Mouse (Mus musculus) natural killer cell, adult 2 months (primary cell): ENCODE measurements around the gene Syp.

Source experiments
- DNase-seq, 2 experiments: peaks; one replicate each; pipeline ENCODE4 v3.0.0; 2022; ENCODE audit warnings: low spot score in 2 of 2

Syp gene

GRCm38 (mm10) chrX:7662936-7663335 is 24.7 kb downstream of the Syp start:
- no peak for DNase-seq

- DNase-seq = no peak
Observed at GRCm38 (mm10) chrX:7664791-7665190, 26.5 kb downstream of the Syp start.

DNA sequence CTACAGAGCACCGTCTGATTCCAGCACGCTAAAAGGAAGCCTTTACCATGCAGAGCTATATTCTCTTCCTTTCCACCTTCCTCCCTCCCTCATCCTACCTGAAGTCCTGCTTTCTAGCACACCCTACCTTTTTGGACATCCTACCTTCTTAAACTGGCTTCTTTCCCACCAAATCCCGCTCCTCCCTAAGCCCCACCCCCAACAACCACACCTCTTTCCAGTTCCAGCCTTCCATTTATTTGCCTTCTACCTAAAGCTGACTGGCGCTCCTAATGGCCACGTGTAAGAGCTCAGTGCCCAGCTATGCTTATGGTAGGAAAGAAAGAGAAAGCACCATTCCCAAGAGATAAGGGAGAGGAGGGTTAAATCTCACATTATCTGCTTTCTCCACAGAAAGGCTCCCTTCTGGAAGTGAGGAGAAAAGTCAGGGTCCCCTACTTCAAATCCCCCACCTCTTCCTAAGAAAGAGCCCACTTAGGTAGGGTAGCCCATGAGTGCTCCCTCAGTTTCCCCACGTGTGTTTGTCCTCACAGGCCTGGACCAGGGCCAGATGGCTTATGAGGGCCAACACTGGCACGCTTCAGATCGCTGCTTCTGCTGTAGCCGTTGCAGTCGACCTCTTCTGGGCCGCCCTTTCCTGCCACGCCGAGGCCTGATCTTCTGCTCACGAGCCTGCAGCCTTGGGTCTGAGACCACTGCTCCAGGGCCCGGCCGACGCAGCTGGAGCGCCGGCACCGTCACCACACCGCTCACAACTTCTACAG is 27.6 kb downstream of the Syp start:
- DNase-seq = no peak

- DNase-seq = peak; percentile 25 to 46
Observed at GRCm38 (mm10) chrX:7670390-7670881, 32.2 kb downstream of the Syp start.

DNA sequence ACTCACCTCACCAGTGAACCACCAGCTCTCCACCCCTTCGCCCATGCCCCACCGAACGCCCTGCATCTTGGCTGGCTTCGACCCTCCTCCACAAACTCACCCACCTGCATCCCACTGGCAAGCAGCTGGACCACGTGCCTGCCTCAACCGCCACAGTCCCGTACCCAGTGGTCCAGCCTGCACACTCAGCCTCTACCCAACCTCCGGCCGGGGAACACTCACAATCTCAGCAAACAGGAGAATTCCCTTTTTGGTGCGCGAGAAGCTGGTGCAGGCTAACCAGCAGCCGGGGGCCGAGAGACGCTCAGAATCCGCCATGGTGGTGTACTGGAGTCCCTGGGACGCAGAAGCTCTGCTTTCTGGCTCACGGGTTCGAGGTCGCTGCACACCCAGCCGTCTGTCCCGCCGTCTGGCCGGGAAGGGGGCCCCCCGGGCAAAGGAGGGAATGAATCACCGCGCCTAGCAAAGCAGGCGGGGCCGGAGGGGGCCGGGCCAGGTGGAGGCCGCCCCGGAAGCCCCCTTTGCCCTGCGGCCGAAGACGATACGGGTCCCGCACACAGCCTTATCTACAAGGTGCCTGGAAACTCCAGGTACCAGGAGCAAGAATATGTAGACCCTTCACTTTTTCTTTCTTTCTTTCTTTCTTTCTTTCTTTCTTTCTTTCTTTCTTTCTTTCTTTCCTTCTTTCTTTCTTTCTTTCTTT is 32.8 kb downstream of the Syp start, which contains the start of gene Plp2:
Gene Plp2, minus strand, starts transcription at position 470 of the 703 bp plus-strand sequence.
- DNase-seq = peak; percentile 24 to 33

GRCm38 (mm10) chrX:7672739-7673138 is 34.5 kb downstream of the Syp start:
- no peak for DNase-seq

DNA sequence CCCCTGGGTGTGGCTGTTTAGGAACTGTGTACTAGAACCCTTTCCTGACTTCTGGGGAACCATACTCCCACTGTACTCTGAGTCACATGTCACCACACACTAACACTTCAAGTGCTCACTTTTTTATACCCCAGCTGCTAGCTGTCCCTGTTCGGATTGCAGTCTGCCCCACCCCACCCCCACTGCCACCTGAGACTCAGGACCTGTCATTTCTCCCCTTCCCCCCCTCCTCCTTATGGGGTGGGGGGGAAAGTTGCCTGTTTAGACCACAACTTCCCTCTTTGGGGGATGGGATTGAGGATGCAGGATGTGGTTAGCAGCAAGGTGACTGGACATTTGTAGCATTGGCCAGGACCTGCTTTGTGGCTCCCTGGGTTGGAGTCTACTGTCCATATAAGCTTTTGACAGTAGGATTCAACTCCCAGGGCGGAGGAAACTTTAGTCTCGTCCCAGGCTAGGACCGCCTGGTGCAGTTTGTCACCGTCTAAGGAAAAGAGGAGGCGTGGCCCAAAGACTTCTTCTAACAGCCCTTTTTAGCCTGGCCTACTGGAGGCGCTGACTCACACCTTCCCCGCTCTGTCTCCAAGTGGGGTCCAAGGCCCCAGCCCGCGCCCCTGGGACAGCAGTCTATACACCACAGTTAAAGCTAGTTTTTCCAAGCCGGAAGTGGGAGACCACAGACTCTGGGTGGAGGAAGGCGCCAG is 35.5 kb downstream of the Syp start:
- peak; percentile 29 to 53 for DNase-seq

DNA sequence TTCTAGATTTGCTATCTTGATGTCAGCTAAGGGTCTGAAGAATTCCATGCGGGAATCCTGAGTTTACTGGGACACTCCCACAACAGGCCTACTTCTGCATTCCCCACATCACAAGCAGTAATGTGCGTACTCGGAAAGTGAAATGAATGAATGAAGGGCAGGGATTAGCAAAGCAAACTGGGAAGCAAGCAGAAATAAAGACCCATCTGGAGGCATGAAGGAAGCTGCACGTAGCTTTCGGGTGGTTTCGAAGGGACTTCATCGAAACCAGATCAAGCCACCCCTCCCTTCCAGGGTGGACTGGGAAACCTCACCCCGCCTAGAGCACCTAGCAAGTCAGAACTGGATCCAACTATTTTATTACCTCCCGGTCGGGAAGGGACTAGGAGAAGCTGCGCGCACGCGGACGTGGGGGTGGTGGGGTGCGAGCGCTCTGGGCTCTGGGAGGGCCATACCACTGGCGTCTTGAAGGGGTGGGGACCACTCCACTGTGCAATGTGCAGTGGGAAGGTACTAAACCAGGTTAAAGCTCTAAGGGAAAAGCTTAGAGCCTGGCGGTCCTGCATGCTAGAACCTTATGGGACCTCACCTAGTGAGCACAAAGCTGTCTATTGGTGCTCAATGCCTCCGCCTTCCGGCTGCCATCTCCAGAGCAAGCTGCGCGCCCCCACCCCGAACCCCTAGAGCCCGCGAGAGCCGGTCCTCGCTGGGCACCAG is 36.2 kb downstream of the Syp start:
- DNase-seq = no peak

GRCm38 (mm10) chrX:7675001-7675380 is 36.7 kb downstream of the Syp start:
- DNase-seq = no peak

DNA sequence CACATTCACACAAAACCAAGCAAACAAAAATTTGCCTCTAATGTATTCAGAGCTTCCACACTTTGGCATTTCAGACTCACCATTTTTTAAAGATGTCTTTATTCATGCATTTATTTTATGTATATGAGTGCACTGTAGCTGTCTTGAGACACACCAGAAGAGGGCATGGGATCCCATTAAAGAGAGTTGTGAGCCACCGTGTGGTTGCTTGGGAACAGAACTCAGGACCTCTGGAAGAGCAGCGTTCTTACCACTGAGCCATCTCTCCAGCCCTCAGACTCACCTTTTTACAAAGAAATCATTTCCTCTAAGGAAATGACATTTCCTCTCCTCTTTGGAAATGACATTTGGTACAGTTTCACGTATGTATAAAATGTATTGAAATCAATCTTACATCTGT is 40.7 kb downstream of the Syp start:
- DNase-seq = no peak

DNA sequence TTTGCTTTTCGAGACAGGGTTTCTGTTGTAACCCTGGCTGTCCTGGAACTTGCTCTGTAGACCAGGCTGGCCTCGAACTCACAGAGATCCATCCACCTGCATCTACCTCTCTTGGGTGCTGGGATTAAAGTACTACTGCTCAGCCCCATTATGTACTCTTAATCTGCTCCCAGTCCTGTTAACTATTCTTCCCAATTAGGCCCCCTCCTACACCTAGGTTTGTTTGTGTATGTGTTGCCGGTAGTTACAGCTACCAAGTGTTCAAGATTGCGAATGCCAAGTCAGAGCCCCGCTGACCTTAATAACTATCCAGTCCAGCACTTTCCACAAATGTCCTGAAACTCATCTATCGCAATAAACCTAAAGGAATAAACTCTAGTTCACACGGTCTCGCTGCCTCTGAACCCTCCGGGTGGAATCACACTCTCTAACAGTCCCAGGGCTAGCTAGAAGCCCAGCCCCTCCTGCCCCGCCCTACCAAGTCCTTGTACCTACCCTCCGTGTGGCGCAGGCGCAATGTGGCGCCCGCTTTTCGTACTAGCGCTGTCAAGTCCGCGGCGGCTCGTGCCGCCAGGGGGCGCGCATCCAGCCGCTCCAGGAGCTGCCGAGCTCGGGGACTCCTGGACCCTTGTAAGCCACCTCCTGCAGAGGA is 41.3 kb downstream of the Syp start:
- DNase-seq = peak; percentile 83 to 89

DNA sequence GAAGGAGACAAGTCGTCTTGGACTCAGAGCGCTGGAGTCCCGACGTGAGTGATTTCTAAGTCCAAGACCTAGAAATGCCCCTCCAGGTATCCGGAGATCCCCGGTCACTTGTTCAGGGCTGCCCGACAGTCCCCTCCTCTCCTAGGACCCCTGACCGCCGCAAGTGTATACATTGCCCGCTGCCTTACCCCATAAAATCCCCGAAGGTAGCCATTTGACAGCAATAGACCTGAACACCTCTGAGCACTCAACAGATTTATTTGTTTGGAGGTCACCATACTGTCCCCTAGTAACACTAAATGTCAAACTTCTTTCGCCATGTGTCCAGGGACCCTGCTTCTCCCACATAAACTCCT is 41.8 kb downstream of the Syp start:
- DNase-seq = no peak

- DNase-seq = no peak
Observed at GRCm38 (mm10) chrX:7680864-7681263, 42.6 kb downstream of the Syp start, which contains the start of gene Magix. Magix (minus strand) TSS chrX:7681251.

- DNase-seq = no peak
Observed at GRCm38 (mm10) chrX:7688321-7688720, 50.0 kb downstream of the Syp start.

GRCm38 (mm10) chrX:7690486-7690885 is 52.2 kb downstream of the Syp start:
- DNase-seq = no peak

DNA sequence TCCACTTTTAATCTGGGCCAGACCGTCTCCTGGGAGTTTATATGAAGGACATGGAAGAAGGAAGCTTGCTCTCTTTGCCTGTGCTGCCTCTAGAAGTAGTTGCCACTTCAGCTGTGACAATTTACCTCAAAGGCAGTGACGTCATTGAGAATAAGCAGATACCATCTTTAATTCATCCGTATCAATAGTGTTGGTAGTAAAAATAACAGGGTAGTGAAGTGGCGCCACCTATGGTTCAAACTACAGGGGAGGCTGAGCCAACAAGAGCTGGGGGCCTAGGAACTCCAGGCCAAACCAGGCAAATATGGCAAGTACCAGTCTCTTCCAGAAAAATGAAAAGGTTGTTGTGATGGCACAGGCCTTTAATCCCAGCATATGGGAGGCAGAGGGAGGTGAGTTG is 54.6 kb downstream of the Syp start:
- peak; percentile 66 to 72 for DNase-seq

DNA sequence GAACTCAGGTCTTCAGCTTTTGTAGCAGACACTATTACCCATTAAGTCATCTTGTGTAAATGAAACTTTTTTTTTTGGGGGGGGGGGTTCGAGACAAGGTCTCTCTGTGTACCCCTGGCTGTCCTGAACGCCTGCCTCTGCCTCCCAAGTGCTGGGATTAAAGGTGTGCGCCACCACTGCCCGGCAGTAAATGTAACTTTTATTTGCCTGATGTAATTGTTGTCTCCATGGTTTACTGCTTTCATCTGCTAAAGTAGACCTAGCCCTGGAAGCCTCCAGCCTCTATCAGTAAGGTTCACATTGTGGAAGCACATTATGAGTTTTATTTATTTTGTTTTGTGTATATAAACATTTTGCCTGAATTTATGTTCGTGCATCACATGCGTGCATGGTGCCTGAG is 58.2 kb downstream of the Syp start:
- no peak for DNase-seq

GRCm38 (mm10) chrX:7696954-7697381 is 58.7 kb downstream of the Syp start, which contains the start of gene Gpkow:
Gpkow (plus strand) TSS chrX:7697131.
- peak; percentile 78 for DNase-seq
